Mouse (Mus musculus) adrenal gland, postnatal 36 days (tissue): ENCODE data around the gene Dao. TPM values are rescaled to one million over a fixed set of nuclear protein-coding genes. Genes with fewer than 3 reads are reported as not detected.

Experiments
- DNase-seq, 2 experiments: peaks; one replicate each; pipeline ENCODE4 v3.0.0; 2021; ENCODE audit warnings: mixed read lengths in 1 of 2
- long read RNA-seq, 2 experiments: library from polyadenylated mRNA; stranded (forward); transcript quantifications; one replicate each; pipeline ENCODE4 v2.0.0; 2021; ENCODE audit warnings: borderline sequencing depth in 2 of 2
- total RNA-seq, 2 experiments: library from RNA; stranded (reverse); gene quantifications; 2 replicates each; pipeline ENCODE4 v1.2.3; 2021

Gene Dao
- total RNA-seq, result not detected
- long read RNA-seq, experiment 1, result 0 reads
- long read RNA-seq, experiment 2, result 0 reads

DNA sequence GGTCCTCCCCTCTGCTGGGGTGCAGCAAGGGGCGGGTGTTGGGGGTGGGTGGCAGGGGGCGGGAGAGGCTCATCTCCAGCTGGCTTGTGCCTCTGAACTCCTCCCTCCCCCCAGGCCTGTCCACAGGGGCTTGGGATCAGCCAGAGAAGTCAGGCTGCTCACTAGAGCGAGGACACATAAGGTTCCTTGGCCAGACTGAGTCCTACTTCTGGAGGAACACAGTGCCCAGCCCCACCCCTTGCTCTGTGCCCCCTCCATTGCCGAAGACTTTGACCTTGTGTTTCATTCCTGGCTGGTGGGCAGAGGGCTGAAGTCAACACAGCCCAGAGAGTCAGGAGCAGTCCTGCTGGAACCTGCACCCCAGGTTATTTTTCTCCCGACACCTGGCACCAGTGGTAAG lies at the start of gene Dao:
Gene Dao (plus strand): TSS at position 162 of the 400 bp plus-strand sequence.
- no peak for DNase-seq

DNA sequence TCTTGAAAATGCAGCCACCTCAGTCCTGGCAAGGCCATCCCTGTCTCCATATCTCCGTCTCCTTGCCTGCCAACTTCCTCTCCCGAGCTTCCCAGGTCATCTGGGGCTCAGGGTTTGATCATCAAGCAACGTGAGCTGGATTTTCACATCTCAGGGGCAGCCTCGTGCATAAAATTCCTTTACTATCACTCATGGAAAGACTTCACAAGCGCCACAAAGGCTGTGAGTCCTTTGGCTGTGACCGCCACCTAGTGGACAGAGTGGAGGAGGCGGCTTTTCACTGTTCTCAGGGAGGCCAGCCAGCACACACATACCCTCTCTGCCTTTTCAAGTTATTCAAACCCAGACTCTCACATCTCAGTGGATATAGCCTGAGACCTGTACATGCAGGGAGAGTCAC lies 49.1 kb upstream of the Dao start:
- DNase-seq, result peak; percentile 86 to 89

DNA sequence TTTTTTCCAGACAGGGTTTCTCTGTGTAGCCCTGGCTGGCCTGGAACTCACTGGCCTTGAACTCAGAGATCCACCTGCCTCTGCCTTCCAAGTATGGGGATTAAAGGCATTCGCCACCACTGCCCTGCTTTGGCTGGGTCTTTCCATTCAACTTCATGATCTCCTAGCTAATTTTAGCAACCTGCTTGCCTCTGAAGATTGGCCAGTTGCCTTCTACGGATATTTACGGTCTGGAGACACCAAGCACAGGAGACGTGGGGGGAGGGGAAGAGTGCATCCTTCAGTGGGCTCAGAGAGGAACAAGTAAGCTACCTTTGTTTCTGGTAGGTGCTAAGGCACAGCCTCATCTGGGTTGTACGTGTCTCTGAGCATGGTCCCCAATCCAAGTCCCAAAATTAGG lies 48.2 kb upstream of the Dao start:
- DNase-seq, result no peak

DNA sequence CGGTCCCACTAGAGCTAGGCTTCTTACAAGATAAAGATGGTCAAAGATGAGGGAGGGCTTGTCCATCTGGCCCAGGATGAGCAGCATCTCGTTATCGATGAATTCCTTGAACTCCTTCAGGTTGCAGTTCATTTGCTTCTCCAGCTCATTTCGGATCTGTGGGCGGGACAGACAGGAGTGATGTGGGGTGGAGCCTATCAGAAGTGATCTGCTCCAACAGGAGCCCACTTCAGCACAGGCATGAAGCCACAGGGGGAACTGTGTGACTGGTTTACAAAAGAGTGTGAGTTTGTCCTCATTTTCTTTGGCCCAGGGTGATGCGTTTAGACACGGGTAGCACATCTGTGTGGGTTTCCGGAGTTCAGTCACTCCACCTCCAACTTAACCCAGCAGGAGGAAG lies 47.8 kb upstream of the Dao start:
- DNase-seq, result no peak

DNA sequence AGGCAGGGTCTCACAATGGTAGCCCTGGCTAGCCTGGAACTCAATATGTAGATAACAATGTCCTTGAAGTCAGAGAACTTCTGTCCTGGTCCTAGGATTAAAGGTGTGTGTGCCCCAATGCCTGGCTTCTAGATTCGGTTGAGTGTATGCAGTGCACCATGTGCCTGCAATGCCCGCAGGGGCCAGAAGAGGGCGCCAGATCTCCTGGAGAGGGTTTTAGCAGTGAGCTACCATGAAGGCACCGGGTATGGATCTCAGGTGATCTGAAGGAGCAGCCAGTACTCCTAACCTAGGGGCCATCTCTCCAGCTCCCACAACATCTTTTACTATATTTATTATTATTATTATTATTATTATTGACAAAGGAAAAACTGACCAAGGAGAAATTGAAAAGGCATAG lies 47.0 kb upstream of the Dao start:
- peak; percentile 86 to 91 for DNase-seq

DNA sequence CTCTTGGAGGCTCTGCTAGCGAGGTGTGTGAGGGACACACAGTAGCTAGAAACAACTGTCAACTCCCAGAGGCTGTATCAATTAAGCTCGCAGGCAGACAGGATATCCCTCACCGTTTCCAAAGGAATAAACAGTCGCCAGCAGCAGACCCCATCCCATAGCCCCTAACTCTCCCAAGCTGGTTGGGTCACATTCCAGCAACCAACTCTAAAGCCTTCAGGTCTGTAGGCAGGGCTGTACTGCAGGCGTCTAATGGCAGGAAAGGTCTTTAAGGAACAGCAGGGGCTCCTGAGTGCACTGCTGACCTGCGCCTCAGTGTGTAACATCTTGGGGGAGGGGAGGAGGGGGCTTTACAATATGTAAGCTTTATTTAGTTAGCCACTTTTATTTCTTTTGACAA lies 44.5 kb upstream of the Dao start:
- no peak for DNase-seq

DNA sequence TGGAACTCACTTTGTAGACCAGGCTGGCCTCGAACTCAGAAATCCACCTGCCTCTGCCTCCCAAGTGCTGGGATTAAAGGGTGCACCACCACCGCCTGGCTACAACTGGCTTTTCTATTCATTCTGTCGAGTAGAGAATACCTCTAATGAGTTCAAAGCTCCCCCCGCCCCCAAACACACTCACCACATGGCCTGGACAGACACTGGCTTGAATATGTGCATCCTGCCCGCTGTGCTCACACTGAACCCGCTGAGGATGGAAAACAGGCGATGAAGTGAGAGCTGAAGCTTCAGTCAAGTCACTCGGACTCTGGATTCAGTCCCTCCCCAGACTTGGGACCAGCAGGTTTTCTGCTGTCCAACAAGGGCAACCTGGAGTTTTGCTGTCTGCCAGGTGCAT lies 43.1 kb upstream of the Dao start:
- no peak for DNase-seq

DNA sequence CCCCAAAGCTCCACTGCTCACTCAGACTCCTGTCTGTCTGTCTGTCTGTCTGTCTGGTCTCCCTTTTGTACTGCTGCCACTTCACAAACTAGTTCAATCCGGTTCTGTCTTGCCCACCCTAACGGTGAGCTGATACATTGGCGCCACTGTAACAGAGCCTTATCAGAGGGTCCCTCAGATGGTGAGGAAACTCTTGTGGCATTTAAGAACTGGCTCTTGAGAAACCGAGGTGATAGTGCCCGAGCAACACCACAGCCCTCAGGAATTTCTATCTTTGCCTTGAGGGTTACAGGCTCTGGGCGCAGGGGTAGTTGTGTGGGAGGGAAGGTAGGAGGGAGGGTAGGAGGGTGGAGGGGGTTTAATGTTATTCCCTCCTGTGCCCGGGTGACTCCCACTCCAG lies 41.7 kb upstream of the Dao start:
- DNase-seq, result no peak

DNA sequence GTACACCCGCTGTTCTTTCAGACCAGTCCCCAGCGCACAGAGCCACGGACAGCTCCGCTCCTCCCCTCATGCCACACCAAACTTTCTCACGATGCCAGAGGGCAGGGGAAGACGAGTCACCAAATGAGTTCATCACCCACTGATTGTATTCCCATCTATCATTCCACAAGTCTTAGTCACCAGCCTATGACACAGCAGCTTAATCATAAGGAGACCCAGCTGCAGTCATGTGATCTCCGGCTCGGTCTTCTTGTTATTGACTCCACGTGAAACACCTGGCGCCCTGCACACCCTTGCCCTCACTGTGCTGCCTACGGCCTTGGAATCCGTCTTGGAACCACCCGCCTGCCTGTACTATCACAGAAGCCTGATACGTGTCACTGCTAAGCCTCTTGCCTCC lies 38.5 kb upstream of the Dao start:
- DNase-seq, result no peak

DNA sequence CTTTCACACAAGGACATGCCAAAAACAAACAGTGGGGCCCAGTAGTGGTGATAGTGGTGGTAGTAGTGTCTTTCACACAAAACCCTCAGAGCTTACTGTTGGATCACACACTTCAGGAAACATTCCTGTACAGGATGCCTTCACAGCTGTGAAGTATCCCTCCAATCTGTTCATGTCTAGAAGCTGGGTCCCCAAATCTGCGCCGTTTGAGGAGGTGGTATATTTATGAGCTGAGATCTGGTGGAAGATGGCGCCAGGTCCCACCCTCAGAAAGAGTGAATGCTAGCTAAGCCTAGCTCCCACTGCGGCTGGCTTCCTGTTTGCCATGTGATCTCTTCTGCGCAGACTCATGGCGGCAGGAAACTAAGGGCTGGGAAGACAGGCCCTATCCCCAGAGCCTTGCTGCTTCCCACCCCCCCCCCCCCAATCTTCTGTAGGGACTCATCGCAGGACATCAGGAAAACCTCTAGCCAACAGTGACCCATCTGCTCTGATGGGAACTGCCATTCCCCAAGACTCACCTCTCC lies 37.8 kb upstream of the Dao start:
- no peak for DNase-seq

DNA sequence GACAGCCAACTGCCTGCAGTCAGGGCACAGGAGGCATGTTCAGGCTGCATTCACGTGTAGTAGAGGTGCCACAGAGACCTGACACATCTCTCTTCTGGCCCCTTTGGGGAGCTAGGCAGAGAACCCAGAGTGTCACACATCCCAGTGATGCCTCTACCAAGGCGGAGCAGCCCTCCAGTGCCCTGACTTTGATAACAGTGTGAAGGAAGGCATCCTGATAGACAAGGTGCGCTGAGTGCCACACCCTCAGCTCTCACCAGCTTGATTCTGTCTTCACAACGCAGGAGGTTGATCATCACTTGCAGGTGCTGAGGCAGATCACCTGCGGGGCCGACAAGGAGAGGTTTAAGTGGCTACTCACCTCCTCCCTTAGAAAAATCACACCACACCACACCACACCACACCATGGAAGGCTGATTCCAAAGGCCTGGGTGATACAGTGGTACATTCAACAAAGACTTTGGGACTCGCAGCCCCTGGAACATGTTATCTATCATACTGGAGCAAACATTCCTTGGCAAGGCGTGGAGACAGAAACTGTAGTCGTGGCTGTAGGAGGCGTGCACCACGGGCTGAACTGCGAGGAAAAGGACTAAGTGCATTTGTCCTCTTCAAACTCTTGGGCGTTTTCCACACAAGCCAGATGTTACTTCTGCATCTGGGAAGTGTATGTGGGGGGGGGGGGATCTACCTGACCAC lies 36.9 kb upstream of the Dao start:
- DNase-seq, result no peak

DNA sequence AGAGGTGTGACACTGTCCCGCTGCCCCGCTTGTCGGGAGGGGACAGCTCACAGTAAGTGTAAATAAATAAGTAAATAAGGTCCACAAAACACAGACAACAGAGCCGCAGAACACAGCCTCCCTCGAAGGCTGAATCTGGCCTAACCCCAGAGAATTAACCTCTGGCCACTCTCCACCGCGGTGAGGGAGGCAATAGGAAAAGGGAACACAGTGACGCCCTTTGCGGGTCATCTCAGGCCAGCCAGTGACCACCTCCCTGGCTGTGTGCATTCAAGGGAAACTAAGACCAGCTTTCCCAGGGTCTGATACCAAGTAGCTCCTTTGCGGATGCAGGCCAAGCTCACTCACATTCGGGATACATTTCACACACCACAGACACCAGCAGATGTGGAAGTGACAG lies 35.1 kb upstream of the Dao start:
- DNase-seq, result no peak

DNA sequence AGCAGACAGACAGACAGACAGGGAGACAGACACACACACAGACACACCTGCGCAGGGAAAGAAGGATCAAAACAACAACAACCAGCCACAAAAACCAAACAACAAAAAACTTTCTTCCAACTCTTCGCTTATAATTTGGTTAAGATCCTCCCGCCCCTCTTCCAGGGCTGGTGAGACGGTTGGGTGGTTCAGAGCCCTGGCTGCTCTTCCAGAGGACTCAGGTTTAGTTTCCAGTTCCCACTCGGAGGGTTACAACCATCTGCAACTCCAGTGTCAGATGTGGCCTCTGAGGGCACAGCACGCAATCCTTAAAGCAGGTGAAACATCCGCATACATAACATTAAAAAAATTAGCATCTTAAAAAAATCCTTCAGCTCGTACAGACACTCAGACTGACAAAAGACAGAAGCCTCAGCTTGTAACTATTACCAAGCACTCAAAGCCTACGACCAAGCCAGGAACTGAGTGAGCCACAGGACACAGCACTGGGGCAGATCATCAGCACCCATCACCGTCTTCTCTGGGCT lies 32.0 kb upstream of the Dao start:
- no peak for DNase-seq

DNA sequence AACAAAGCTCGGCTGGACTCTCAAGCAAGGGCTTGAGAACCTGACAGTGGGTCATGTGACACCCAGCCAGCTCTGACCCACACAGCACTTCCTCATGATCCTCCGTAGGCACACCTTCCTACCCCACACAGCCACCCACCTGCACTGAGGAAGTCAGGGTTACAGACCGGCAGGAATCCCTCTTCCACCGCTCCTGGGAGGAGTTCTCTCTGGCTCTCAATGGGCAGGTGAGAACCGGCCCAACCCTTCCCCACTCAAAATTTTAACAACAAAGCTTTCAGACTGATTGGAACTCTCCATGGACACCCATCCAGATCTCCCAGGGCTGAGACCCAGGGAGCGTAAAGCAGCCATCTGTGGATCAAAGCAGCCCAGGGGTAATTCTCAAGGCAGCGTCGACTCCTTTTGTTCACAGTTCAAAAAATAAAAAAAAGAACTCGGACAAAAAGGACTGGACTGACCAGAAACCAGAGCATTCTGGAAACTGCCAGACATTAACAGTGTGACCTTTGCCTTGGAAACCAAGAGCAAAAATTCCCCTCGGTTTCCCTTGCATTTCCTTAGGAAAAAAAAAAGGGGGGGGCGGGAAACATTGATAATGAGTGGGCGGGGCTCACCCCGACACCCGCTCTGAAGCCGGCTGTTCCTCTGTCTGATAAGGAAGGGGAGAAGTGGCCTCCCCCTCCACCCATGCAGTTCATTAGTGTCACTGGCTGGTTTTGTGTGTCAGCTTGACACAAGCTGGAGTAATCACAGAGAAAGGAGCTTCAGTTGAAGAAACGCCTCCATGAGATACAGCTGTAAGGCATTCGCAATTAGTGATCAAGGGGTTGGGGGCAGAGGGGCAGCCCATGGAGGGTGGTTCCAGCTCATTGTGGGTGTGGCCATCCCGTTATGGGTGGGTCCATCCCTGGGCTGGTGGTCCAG lies 30.7 kb upstream of the Dao start:
- DNase-seq, result peak in 1 of 2 experiments; percentile 40

DNA sequence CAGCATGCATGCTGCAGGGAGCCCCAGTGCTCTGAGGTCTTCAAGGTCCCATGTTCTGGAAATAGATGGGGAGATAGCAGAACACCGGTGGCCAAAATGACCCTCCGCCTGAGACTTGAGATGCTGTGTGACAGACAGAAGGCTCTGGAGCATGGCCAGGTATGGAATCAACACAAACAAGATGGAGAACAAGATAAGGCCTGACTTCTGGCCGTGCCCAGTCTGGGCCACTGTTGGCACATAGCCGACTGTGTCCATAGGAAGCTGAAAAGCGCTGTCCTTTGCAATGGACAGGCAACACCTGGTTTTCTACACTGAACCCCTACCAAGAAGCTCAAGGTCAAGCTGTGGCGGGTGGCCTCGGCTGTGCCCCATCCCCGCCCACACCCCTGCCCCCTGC lies 29.7 kb upstream of the Dao start:
- DNase-seq, result no peak

DNA sequence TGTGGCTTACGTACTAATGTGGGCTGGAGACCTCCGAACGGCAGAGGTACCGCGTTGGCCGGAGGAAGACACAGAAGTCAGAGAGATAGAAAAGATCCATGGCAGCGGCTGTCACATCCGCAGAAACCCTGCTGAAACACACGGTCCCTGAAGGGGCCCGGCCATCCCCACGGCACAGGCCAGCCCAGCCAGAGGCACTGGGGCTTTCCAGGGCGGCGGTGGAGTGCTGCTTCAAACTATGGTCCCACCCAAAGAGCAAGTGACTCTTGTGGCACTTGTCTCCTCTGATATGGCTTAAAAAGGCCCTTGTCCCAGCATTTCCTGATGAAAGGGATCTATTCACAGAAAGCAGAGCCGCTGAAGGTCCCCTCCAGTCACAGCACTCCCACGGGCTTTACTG lies 28.9 kb upstream of the Dao start:
- DNase-seq, result no peak

DNA sequence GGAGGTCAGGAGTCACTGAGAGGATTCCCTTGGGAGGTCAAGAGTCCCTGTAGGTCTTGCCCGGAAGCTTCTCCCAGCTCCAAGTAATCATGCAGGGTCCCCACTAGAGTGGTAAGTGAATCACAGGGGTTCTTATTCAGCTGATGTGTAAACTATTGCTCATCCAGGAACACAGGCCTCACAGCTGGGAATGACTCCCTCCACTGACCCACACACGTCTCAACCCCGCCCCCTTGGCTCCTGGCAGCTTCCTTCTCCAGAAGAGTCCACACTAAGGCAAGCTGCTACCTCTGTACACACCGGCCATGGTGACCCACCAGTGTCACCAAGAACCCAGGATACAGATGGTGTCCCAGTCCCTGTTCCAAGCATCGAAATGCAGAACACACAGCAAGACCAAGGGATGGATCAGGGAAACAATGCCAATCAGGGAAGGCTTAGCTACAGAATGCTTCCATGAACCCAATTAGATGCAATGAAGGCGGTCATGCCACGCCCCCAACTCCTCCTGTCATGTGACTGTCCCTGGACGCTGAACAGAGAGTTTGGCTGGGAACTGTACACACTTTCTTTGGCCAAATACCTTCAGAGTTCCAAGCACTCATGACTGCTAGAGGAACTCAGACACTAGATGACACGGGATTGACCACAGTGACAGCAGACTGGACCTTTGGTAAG lies 27.8 kb upstream of the Dao start:
- DNase-seq, result peak; percentile 71 to 86

DNA sequence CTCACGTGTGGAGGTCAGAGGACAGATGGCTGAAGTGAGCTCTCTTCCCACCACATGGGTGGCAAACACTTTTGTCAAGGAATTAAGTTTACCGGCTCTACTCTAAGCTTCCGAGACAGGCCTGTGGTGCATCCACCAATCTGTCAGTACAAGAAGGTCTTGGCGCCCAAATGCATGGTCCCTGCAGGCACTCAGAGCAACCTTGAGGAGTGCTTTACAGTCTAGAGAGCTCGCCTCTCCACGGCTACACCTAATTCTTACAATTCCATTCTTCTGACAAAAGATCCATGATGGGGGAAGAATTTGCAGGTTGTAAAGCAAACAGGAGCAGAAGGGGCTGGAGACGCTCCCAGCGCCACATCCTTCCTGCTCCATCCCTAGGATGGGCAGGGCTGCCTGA lies 26.9 kb upstream of the Dao start:
- no peak for DNase-seq

DNA sequence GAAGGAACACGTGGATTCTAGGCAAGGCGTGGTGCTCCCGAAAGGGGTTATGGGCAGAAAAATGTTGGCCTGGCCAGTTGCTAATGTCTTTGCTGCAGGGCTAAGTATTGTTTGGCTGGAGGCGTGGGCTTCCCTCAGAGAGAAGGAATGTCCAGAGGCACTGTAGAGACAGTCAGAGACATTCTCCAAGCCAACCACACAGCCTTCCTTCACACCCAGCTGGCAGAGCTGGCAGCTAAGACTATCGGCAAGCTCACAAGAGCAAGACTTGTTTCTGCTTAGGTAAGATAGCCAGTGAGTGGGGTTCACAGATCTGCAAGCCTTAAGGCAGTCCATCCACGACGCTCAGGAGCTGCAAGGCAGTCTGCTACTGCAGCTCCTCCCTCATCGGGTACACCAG lies 26.2 kb upstream of the Dao start:
- DNase-seq, result no peak

DNA sequence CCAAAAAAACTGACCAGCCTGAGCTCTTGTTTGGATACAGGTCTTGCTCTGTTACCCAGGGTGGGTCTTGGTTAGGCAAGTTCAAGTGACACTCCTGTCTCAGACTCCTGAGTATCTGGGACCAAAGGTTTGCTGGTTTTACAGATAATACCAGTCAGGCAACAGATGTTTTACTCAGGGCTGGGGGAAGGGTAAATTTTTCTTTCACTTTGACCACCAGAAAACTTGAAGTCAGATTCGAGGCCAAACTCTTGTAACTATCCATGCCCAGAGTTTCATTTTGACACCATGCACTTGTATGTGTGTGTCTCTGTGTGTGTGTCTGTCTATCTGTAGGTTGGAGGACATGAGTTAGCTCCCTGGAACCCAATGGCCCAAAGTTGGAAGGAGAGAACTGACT lies 23.0 kb upstream of the Dao start:
- no peak for DNase-seq

DNA sequence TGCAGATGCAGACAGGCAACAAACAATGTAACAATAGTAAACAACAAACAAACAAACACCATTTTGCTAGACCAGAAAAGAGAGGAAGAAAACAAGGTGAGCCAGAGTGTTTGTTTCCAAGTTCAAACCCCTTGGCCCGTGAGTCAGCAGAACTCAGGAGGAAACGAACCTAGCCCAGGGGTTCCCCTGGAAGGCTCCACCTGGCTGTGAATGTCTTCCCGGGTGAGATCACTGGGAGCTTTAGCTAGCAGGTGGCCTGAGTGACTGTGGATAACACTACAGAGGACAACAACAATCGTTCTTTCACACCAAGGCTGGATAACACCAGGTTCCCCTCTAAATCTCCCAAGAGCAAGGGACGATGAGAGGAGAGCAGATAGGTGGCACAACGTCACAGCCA lies 22.3 kb upstream of the Dao start:
- DNase-seq, result no peak

DNA sequence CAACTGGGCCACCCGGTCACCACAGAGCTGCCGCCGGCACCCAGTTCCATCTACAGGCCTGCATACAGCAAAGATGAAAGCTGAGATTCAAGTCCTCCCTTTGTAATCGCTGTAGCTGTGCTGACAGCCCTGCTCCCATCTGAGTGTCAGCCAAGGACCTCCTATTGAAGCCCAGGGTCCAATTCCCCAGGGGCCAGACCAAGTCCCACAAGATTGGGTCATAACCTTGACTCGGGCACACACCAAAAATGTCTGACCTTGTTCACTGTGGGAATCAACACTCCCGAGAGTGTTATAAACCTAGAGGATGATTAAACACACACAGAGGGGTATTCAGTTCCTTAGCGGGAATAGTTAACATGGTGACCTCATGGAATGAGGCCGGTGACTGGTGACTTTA lies 21.7 kb upstream of the Dao start:
- no peak for DNase-seq

DNA sequence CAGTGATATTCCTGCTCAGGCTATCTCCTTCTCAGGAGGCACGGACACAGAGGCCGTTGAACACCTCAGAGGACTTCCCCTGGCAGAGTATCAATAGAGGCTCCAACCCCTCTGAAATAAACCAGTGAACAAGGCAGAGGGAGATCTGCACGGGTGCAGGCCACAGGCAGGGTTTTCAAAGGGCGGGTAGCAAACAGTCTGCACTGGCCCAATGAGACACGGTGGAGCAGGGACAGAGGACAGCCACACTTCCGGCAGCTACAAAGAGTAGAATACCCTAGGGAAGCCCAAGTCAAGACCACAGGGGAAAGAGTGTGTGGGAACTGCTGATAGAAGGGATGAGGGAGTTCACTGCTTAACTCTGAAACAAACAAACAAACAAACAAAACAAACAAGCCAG lies 20.0 kb upstream of the Dao start:
- no peak for DNase-seq
